Mouse (Mus musculus) kidney, adult 2 months (tissue): ENCODE data around the gene Snx11.

Experiments used
- CTCF ChIP-seq: fragments of 200-500 bp; conservative IDR thresholded peaks from 2 replicates; pipeline ENCODE4 v1.5.1; 2011; ENCODE audit warnings: low read depth, mild to moderate bottlenecking, control low read depth, low read length, moderate library complexity, mixed read lengths; ENCODE audit not compliant: insufficient read depth, insufficient read length
- POLR2A ChIP-seq: fragments of 200-500 bp; IDR thresholded peaks from one replicate; pipeline ENCODE4 v1.6.1; 2011; ENCODE audit warnings: low read depth, low read length, control low read depth

DNA sequence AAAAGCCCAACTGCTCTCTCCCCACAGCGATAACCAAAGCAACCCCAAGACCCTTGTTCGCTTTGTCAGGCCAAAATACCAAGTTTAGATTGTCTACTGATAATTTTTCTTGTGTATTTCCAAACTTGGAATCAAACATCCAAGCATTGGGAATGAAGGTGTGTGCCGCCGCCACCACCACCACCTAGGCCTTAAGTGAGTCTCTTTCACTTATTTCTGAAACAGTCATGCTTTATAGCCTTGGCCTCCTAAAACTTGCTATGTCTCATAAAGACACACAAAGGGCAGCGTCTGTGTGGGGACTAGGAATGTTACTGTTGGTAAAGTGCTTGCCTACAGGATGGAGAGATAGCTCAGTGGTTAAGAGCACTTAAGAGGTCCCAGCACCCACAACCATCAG is 36.6 kb upstream of the Snx11 start:
- TF ChIP-seq CTCF (no peak), POLR2A (no peak)
